Mouse (Mus musculus) CH12.LX (cell line): ENCODE data around the gene Gm49325.

Experiments
- GABPA ChIP-seq: IDR thresholded peaks from 2 replicates; pipeline ENCODE4 v1.6.1; 2012; ENCODE audit warnings: low read depth, low read length, improper control_type of control experiment, inconsistent platforms; ENCODE audit not compliant: insufficient replicate concordance
- USF2 ChIP-seq: conservative IDR thresholded peaks from 2 replicates; pipeline ENCODE4 v1.6.1; 2011; ENCODE audit warnings: low read depth, low read length, improper control_type of control experiment

DNA sequence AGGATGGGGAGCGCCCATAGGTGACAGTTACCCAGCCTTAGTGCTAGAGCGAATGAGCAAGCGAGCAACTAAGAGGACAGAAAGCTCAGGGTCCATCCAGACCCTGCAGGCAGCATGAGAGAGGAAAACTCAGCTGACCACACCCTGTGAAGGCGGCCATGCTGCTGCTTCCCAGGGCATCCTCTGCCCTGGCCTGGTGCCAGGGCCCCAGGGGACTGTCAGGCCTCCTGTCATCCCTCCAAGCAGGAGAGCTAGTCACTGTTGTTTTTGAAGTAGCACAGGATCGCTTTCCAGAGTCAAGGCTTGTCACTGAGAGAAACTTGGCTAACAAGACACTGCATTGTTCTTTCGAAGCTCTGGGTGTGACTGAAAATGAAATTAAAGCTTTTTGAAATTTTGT, 33.0 kb downstream of the Gm49325 start:
- no peak for TF ChIP-seq USF2
- no peak for TF ChIP-seq GABPA
